Mouse (Mus musculus) lung, embryonic 14.5 days (tissue): ENCODE measurements around the gene Hipk2. TPM values are rescaled to one million over a fixed set of nuclear protein-coding genes. Genes with fewer than 3 reads are reported as not detected.

ENCODE experiments used
- ATAC-seq: fragments of 200-750 bp; cut with Nextera tagmentation; 2 replicates; pipeline ENCODE4 v1.8.0; 2017; ENCODE audit warnings: mild to moderate bottlenecking, moderate TSS enrichment, moderate library complexity; ENCODE audit not compliant: insufficient read depth
- DNase-seq: peaks from one replicate; pipeline ENCODE4 v3.0.0-alpha.2; 2015
- H3K27ac ChIP-seq: fragments of 300-500 bp; sonication (generic); 2 replicates; pipeline ENCODE4 v1.5.1; 2014; ENCODE audit warnings: low read depth, mild to moderate bottlenecking, moderate library complexity
- H3K27me3 ChIP-seq: fragments of 300-500 bp; sonication (generic); 2 replicates; pipeline ENCODE4 v1.6.1; 2014; ENCODE audit warnings: low read length, control low read depth; ENCODE audit not compliant: insufficient read depth
- H3K36me3 ChIP-seq: fragments of 300-500 bp; sonication (generic); 2 replicates; pipeline ENCODE4 v1.6.1; 2014; ENCODE audit warnings: control low read depth; ENCODE audit not compliant: insufficient read depth
- H3K4me1 ChIP-seq: fragments of 300-500 bp; sonication (generic); 2 replicates; pipeline ENCODE4 v1.6.1; 2014; ENCODE audit warnings: antibody characterized with exemption, control low read depth; ENCODE audit not compliant: insufficient read depth
- H3K4me2 ChIP-seq: fragments of 300-500 bp; sonication (generic); 2 replicates; pipeline ENCODE4 v1.6.1; 2014; ENCODE audit warnings: mild to moderate bottlenecking
- H3K4me3 ChIP-seq: fragments of 300-500 bp; sonication (generic); 2 replicates; pipeline ENCODE4 v1.5.1; 2014; ENCODE audit warnings: low read depth, low read length
- H3K9ac ChIP-seq: fragments of 300-500 bp; sonication (generic); 2 replicates; pipeline ENCODE4 v1.6.1; 2014
- H3K9me3 ChIP-seq: fragments of 300-500 bp; sonication (generic); 2 replicates; pipeline ENCODE4 v1.6.1; 2016; ENCODE audit warnings: low read depth, low read length, control low read depth
- CTCF ChIP-seq: IDR thresholded peaks from 2 replicates; pipeline ENCODE4 v1.5.1; 2016; ENCODE audit warnings: antibody characterized with exemption, low read depth
- WGBS: fragments of 180-500 bp; shearing (Covaris S2); extraction: QIAGEN DNeasy Blood & Tissue Kit; methylation state at CpG from one replicate; pipeline ENCODE4 v1.1.7; 2014; 5-methylcytosine and 5-hydroxymethylcytosine counted together
- polyA plus RNA-seq: library from polyadenylated mRNA; unstranded; fragments of >200 nt; fragmentation: Nextera tagmentation; extraction: Ambion mirVana; gene quantifications from 2 replicates; pipeline ENCODE4 v1.2.1, GENCODE M21; 2014

Hipk2 gene
- polyA plus RNA-seq, 1 experiment from 2014 or later, result 20.8 TPM

DNA sequence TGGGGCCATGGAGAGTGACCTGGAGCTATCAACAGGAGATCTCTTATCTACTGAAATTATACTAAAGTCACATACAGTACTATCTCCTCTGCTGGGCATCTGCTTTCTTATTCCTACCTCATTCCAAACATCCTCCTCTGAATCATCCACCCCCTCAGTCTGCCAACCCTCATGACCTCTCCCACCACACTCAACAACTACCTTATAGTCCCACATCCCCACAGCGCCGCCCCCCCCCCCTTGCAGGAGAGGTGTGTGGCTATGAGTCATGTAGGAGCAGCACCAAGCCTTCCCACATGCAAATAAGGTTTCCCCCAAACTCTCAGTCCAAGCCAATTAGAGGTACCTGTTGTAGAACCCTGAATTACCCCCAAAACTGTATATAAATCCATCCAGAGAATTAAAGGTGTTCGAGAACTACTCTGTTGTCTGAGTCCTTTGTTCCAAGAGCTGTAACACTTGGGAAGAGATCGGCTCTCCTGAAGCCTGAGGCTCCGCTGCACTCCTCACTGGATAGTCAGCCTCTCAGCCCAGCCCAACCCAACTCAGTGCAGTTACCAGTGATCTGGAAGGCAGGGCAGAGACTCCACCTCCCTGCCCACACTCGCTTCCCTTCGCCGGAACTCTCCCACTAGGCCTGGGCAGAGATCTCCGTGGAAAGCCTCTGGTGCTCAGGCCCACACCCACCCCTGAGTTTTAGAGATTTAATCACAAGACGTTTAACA, 66.4 kb downstream of the Hipk2 start:
- Histone ChIP-seq H3K4me2 (no peak overlapping the region), H3K4me3 (no peak overlapping the region), H3K27ac (no peak overlapping the region), H3K36me3 (peaks cover 8% of the 10 kb centered on the region), H3K9me3 (no peaks in the 10 kb centered on the region), H3K9ac (no peak overlapping the region), H3K4me1 (no peaks in the 10 kb centered on the region), H3K27me3 (no peaks in the 10 kb centered on the region)
- ATAC-seq, result no peak
- no peak for DNase-seq
- 43% methylated on average over 10 of the region's 10 CpGs for WGBS
- TF ChIP-seq CTCF, result no peak

GRCm38 (mm10) chr6:38808317-38808716, 67.6 kb downstream of the Hipk2 start:
- no peak overlapping the region for H3K4me2 ChIP-seq
- 94% methylated on average over 4 of the region's 4 CpGs for WGBS
- H3K4me1 ChIP-seq, result no peaks in the 10 kb centered on the region
- no peak for ATAC-seq
- no peak for DNase-seq
- H3K9ac ChIP-seq, result no peak overlapping the region
- no peak for TF ChIP-seq CTCF
- no peak overlapping the region for H3K4me3 ChIP-seq
- peaks cover 5% of the 10 kb centered on the region; the same call in 1 of the 2 replicates for H3K36me3 ChIP-seq
- H3K27me3 ChIP-seq, result no peaks in the 10 kb centered on the region
- H3K27ac ChIP-seq, result no peak overlapping the region
- H3K9me3 ChIP-seq, result no peaks in the 10 kb centered on the region

- Histone ChIP-seq H3K27me3 (no peaks in the 10 kb centered on the region), H3K9ac (no peak overlapping the region), H3K4me2 (no peak overlapping the region), H3K9me3 (no peaks in the 10 kb centered on the region), H3K36me3 (peaks cover 2% of the 10 kb centered on the region), H3K27ac (no peak overlapping the region), H3K4me3 (no peak overlapping the region), H3K4me1 (no peaks in the 10 kb centered on the region)
- WGBS, result 72% methylated on average over 4 of the region's 4 CpGs
- ATAC-seq, result no peak
- DNase-seq, result peak; percentile 29
- no peak for TF ChIP-seq CTCF
Observed at GRCm38 (mm10) chr6:38806963-38807445, 69.0 kb downstream of the Hipk2 start.

- ATAC-seq (no peak), DNase-seq (no peak)
- Histone ChIP-seq H3K27me3 (no peaks in the 10 kb centered on the region), H3K4me3 (no peak overlapping the region), H3K4me2 (no peak overlapping the region), H3K9me3 (no peaks in the 10 kb centered on the region), H3K4me1 (no peaks in the 10 kb centered on the region), H3K9ac (no peak overlapping the region), H3K27ac (no peak overlapping the region), H3K36me3 (no peaks in the 10 kb centered on the region; the same call in 1 of the 2 replicates)
- WGBS, result 56% methylated on average over 2 of the region's 2 CpGs
- TF ChIP-seq CTCF, result no peak
Observed at GRCm38 (mm10) chr6:38805612-38806011, 70.4 kb downstream of the Hipk2 start.

GRCm38 (mm10) chr6:38801252-38801651, 74.7 kb downstream of the Hipk2 start:
- no peak for ATAC-seq
- DNase-seq, result no peak
- WGBS, result 30% methylated on average over 1 of the region's 1 CpGs
- Histone ChIP-seq H3K36me3 (no peaks in the 10 kb centered on the region; the same call in 1 of the 2 replicates), H3K27me3 (no peaks in the 10 kb centered on the region), H3K9ac (no peak overlapping the region), H3K27ac (no peak overlapping the region), H3K9me3 (no peaks in the 10 kb centered on the region), H3K4me1 (no peaks in the 10 kb centered on the region), H3K4me3 (no peak overlapping the region), H3K4me2 (no peak overlapping the region)
- TF ChIP-seq CTCF, result no peak

GRCm38 (mm10) chr6:38797548-38797947, 78.4 kb downstream of the Hipk2 start:
- no peak for ATAC-seq
- Histone ChIP-seq H3K9ac (no peak overlapping the region), H3K9me3 (no peaks in the 10 kb centered on the region), H3K27ac (no peak overlapping the region), H3K4me3 (no peak overlapping the region), H3K36me3 (no peaks in the 10 kb centered on the region; the same call in 1 of the 2 replicates), H3K4me2 (no peak overlapping the region), H3K27me3 (no peaks in the 10 kb centered on the region), H3K4me1 (no peaks in the 10 kb centered on the region)
- TF ChIP-seq CTCF, result no peak
- 75% methylated on average over 3 of the region's 3 CpGs for WGBS
- no peak for DNase-seq

DNA sequence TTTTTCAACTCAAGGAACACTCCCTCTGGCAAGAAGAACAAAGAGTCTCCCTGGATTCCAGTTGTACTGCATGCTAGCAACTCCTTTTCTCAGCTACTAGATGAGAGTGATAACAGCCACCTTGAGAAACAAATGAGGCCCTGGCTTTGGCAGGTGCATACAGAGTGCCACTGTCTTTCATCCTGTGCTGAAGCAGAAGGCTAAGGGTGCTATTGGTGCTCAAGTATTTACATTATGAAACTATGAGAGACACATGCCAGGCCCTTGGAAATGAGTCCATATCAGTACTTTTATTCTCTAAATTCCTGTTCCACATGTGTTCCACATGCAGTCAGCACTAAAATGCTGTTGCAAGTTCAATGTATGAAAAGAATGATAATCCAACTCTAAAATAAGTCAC, 79.0 kb downstream of the Hipk2 start:
- Histone ChIP-seq H3K9me3 (no peaks in the 10 kb centered on the region), H3K4me3 (no peak overlapping the region), H3K4me2 (no peak overlapping the region), H3K27me3 (no peaks in the 10 kb centered on the region), H3K36me3 (no peaks in the 10 kb centered on the region), H3K27ac (no peak overlapping the region), H3K4me1 (no peaks in the 10 kb centered on the region), H3K9ac (no peak overlapping the region)
- no peak for TF ChIP-seq CTCF
- peak; percentile 58; the same call in 1 of the 2 replicates for ATAC-seq
- DNase-seq, result peak; percentile 45
